Mouse (Mus musculus) MEL (cell line): Measurements from ENCODE around the gene Clk3. TPM values are rescaled to one million over a fixed set of nuclear protein-coding genes. Genes with fewer than 3 reads are reported as not detected.

Experiments used
- DNase-seq: peaks from one replicate; pipeline ENCODE4 v3.0.0; 2011; ENCODE audit warnings: low read depth, low spot score
- H3K27ac ChIP-seq: 2 replicates; pipeline ENCODE4 v1.5.1; 2012; ENCODE audit warnings: low read depth, mild to moderate bottlenecking, control low read depth, low read length, moderate library complexity; ENCODE audit not compliant: control insufficient read depth
- H3K27me3 ChIP-seq, 2 experiments: fragments of 150-350 bp in 1 of 2; sonication (generic) in 1 of 2; 2 replicates each; pipeline ENCODE4 v1.6.1; 2012; ENCODE audit warnings: low read length in 2 of 2, mild to moderate bottlenecking in 2 of 2, improper control_type of control experiment in 1 of 2, moderate library complexity in 1 of 2; ENCODE audit not compliant: insufficient read depth in 2 of 2, control insufficient read depth in 1 of 2
- H3K36me3 ChIP-seq, 2 experiments: 2 replicates each; pipeline ENCODE4 v1.6.1; 2012 to 2014; ENCODE audit warnings: low read length in 2 of 2, improper control_type of control experiment in 1 of 2, inconsistent platforms in 1 of 2, mild to moderate bottlenecking in 1 of 2; ENCODE audit not compliant: insufficient read depth in 2 of 2, control insufficient read depth in 1 of 2
- H3K4me1 ChIP-seq, 2 experiments: fragments of 150-350 bp in 1 of 2; sonication (generic) in 1 of 2; 2 replicates each; pipeline ENCODE4 v1.6.1; 2012; ENCODE audit warnings: low read length in 2 of 2, improper control_type of control experiment in 1 of 2, mild to moderate bottlenecking in 1 of 2; ENCODE audit not compliant: insufficient read depth in 2 of 2, control insufficient read depth in 1 of 2
- H3K4me3 ChIP-seq, 2 experiments: fragments of 150-350 bp in 1 of 2; sonication (generic) in 1 of 2; 2 replicates each; pipeline ENCODE4 v1.5.1; 2012; ENCODE audit warnings: low read depth in 2 of 2, low read length in 2 of 2, mild to moderate bottlenecking in 2 of 2, moderate library complexity in 2 of 2, control low read depth in 1 of 2, improper control_type of control experiment in 1 of 2; ENCODE audit not compliant: control insufficient read depth in 1 of 2, insufficient read depth in 1 of 2
- H3K79me2 ChIP-seq: 2 replicates; pipeline ENCODE4 v1.6.1; 2012; ENCODE audit warnings: mild to moderate bottlenecking, low read length, moderate library complexity; ENCODE audit not compliant: control insufficient read depth, poor library complexity, insufficient read depth
- H3K9ac ChIP-seq: 2 replicates; pipeline ENCODE4 v1.6.1; 2012; ENCODE audit warnings: low read depth, mild to moderate bottlenecking, control low read depth, low read length, moderate library complexity; ENCODE audit not compliant: control insufficient read depth, poor library complexity, severe bottlenecking
- H3K9me3 ChIP-seq: fragments of 150-350 bp; sonication (generic); replicated peaks from 2 replicates; pipeline ENCODE4 v1.6.1; 2012; ENCODE audit warnings: mild to moderate bottlenecking, low read length, improper control_type of control experiment, moderate library complexity; ENCODE audit not compliant: insufficient read depth
- BHLHE40 ChIP-seq: IDR thresholded peaks from 2 replicates; pipeline ENCODE4 v1.6.1; 2012; ENCODE audit warnings: low read depth, mild to moderate bottlenecking, inconsistent platforms, low read length, improper control_type of control experiment, borderline replicate concordance
- CHD1 ChIP-seq: IDR thresholded peaks from 2 replicates; pipeline ENCODE4 v1.6.1; 2012; ENCODE audit warnings: low read depth, mild to moderate bottlenecking, inconsistent platforms, low read length, improper control_type of control experiment
- CTCF ChIP-seq, 3 experiments: IDR thresholded peaks in 2 of 3; conservative IDR thresholded peaks in 1 of 3; 2 replicates each; pipeline ENCODE4 v1.5.1; 2011 to 2012; ENCODE audit warnings: low read length in 3 of 3, low read depth in 2 of 3, mild to moderate bottlenecking in 2 of 3, improper control_type of control experiment in 1 of 3, inconsistent platforms in 1 of 3, mixed read lengths in 1 of 3, moderate library complexity in 1 of 3; ENCODE audit not compliant: control insufficient read depth in 1 of 3, insufficient read depth in 1 of 3, poor library complexity in 1 of 3, severe bottlenecking in 1 of 3
- ELF1 ChIP-seq: IDR thresholded peaks from 2 replicates; pipeline ENCODE4 v1.6.1; 2014; ENCODE audit warnings: low read depth, mild to moderate bottlenecking, inconsistent platforms, low read length, improper control_type of control experiment, moderate library complexity
- EP300 ChIP-seq, 2 experiments: IDR thresholded peaks; 2 replicates each; pipeline ENCODE4 v1.6.1; 2011; ENCODE audit warnings: improper control_type of control experiment in 2 of 2, low read length in 2 of 2, low read depth in 1 of 2, mild to moderate bottlenecking in 1 of 2
- ETS1 ChIP-seq: IDR thresholded peaks from 2 replicates; pipeline ENCODE4 v1.6.1; 2012; ENCODE audit warnings: low read depth, mild to moderate bottlenecking, inconsistent platforms, low read length, improper control_type of control experiment, moderate library complexity
- GABPA ChIP-seq: IDR thresholded peaks from 2 replicates; pipeline ENCODE4 v1.6.1; 2012; ENCODE audit warnings: low read depth, mild to moderate bottlenecking, inconsistent platforms, low read length, improper control_type of control experiment, moderate library complexity
- JUND ChIP-seq: IDR thresholded peaks from 2 replicates; pipeline ENCODE4 v1.6.1; 2011; ENCODE audit warnings: low read depth, mild to moderate bottlenecking, improper control_type of control experiment, low read length
- MAX ChIP-seq: IDR thresholded peaks from 2 replicates; pipeline ENCODE4 v1.6.1; 2011; ENCODE audit warnings: low read length, improper control_type of control experiment
- MAZ ChIP-seq: IDR thresholded peaks from 2 replicates; pipeline ENCODE4 v1.6.1; 2012; ENCODE audit warnings: low read depth, mild to moderate bottlenecking, inconsistent platforms, low read length, improper control_type of control experiment
- MXI1 ChIP-seq: IDR thresholded peaks from 2 replicates; pipeline ENCODE4 v1.6.1; 2011; ENCODE audit warnings: mild to moderate bottlenecking, low read depth, low read length, improper control_type of control experiment
- MYB ChIP-seq: IDR thresholded peaks from 2 replicates; pipeline ENCODE4 v1.6.1; 2011; ENCODE audit warnings: mild to moderate bottlenecking, low read depth, low read length, improper control_type of control experiment
- NRF1 ChIP-seq: IDR thresholded peaks from 2 replicates; pipeline ENCODE4 v1.6.1; 2014; ENCODE audit warnings: low read depth, mild to moderate bottlenecking, inconsistent platforms, low read length, improper control_type of control experiment, moderate library complexity; ENCODE audit not compliant: poor library complexity, insufficient read depth, severe bottlenecking
- POLR2A ChIP-seq, 2 experiments: IDR thresholded peaks; 2 replicates each; pipeline ENCODE4 v1.6.1; 2011 to 2012; ENCODE audit warnings: low read length in 2 of 2, mild to moderate bottlenecking in 2 of 2, control low read depth in 1 of 2, improper control_type of control experiment in 1 of 2, low read depth in 1 of 2, moderate library complexity in 1 of 2; ENCODE audit not compliant: control insufficient read depth in 1 of 2, insufficient read depth in 1 of 2, poor library complexity in 1 of 2
- RCOR1 ChIP-seq: IDR thresholded peaks from 2 replicates; pipeline ENCODE4 v1.6.1; 2012; ENCODE audit warnings: low read depth, mild to moderate bottlenecking, inconsistent platforms, low read length, improper control_type of control experiment
- TAL1 ChIP-seq: IDR thresholded peaks from 2 replicates; pipeline ENCODE4 v1.6.1; 2012; ENCODE audit warnings: mild to moderate bottlenecking, inconsistent platforms, low read length, moderate library complexity, mixed read lengths
- TBP ChIP-seq: IDR thresholded peaks from 2 replicates; pipeline ENCODE4 v1.8.0; 2011; ENCODE audit warnings: low read depth, low read length, improper control_type of control experiment
- TCF12 ChIP-seq: IDR thresholded peaks from 2 replicates; pipeline ENCODE4 v1.6.1; 2014; ENCODE audit warnings: low read depth, mild to moderate bottlenecking, inconsistent platforms, low read length, improper control_type of control experiment, moderate library complexity
- UBTF ChIP-seq: IDR thresholded peaks from 2 replicates; pipeline ENCODE4 v1.6.1; 2012; ENCODE audit warnings: low read depth, mild to moderate bottlenecking, inconsistent platforms, low read length, improper control_type of control experiment, moderate library complexity, borderline replicate concordance; ENCODE audit not compliant: insufficient read depth
- USF2 ChIP-seq, 2 experiments: IDR thresholded peaks; 2 replicates each; pipeline ENCODE4 v1.6.1; 2011 to 2012; ENCODE audit warnings: improper control_type of control experiment in 2 of 2, low read length in 2 of 2, borderline replicate concordance in 1 of 2, inconsistent platforms in 1 of 2, low read depth in 1 of 2, mild to moderate bottlenecking in 1 of 2; ENCODE audit not compliant: insufficient read depth in 1 of 2
- ZC3H11A ChIP-seq: IDR thresholded peaks from 2 replicates; pipeline ENCODE4 v1.6.1; 2012; ENCODE audit warnings: low read depth, mild to moderate bottlenecking, inconsistent platforms, low read length, improper control_type of control experiment
- ZMIZ1 ChIP-seq: IDR thresholded peaks from 2 replicates; pipeline ENCODE4 v1.6.1; 2012; ENCODE audit warnings: low read depth, mild to moderate bottlenecking, inconsistent platforms, low read length, improper control_type of control experiment, moderate library complexity
- ZNF384 ChIP-seq: IDR thresholded peaks from 2 replicates; pipeline ENCODE4 v1.6.1; 2012; ENCODE audit warnings: low read depth, mild to moderate bottlenecking, inconsistent platforms, low read length, improper control_type of control experiment
- polyA plus RNA-seq, 2 experiments: library from polyadenylated mRNA; stranded (reverse) in 1 of 2; unstranded in 1 of 2; fragments of >175 nt in 1 of 2; fragments of >200 nt in 1 of 2; gene quantifications; 2 replicates each; pipeline versions ENCODE4 v1.2.1 to v1.2.4; 2012; ENCODE audit warnings: low replicate concordance in 2 of 2, low read depth in 1 of 2; ENCODE audit not compliant: insufficient read length in 2 of 2, insufficient read depth in 1 of 2, missing spikeins in 1 of 2
- total RNA-seq: library from RNA; depleted of rRNA; stranded (reverse); fragments of 300-350 nt; gene quantifications from 2 replicates; pipeline ENCODE4 v1.2.3, GENCODE M21; 2012; rRNA removed

Gene Clk3
- total RNA-seq (28.8 and 31.2 TPM in 2 replicates), polyA plus RNA-seq (10 to 100 TPM in 1 of 2 experiments, not detected in 1; 65.6 TPM)

DNA sequence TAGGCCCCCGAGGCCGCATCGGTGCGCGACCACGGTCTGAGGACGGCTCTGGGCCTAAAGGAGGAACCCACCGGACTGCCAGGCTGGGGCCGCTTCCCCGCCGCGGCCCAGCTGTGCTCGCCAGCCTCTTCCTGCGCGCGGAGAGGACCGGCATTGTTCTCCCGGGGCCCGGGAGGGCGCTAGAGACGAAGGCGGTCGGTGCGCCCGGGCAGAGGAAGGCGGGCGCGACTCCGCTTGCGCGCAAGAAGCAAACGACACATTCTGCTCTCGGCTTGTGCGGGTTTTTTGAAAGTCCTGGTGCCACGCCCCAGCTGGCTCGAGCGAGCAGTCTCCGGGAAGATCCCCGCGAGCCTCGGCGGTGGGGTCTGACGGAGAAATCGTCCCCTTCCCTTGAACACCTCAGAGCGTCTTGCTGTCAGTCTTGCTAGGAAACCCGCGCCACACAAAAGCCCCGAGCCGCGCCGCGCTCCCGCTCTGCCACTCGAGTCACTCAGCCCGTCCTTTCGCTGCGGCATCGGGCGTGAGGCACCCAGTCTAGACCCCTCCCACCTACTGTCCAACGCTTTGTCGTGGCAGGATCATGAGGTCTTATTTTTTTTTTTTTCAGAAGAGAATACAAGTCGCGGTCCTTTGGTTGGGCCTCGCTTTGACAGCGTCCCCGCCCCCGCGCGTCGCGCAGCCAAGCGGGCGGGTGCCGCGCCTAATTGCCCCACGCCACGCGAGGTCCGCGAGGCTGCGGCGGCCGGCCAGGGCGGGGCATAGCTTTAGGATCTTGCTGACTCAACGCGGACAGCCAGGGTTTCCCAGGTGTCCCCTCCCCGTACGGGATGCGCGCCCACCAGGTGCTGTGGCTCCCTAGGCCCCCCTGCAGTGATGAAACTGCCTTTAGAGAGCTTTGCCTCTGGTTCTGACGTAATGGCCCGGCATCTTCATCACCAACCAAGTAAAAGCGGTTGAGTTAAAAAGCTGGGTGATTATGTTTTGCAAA is at the start of gene Clk3:
Gene Clk3 (minus strand): TSS at position 497 of the 988 bp plus-strand sequence.
- Histone ChIP-seq H3K36me3 (peaks cover 3 to 29% of the 10 kb centered on the region in 2 experiments; a peak in 3 of 4 replicates), H3K9me3 (no peaks in the 10 kb centered on the region), H3K27ac (peak within 1 kb of the TSS; percentile 64)
- TF ChIP-seq NRF1: 0 out of 2 replicates have a peak, but pooled peaks have one; percentile 3
- peak; percentile 82 for TF ChIP-seq ZNF384
- TF ChIP-seq ELF1: no peak
- TF ChIP-seq ZC3H11A: no peak
- peak; percentile 13; the same call in 1 of the 2 replicates for TF ChIP-seq MXI1
- TF ChIP-seq EP300 (IDR thresholded peaks at IDR 0.05; ENCODE audit: low read depth in 1 of 2, low read length in 2 of 2): no peak
- TF ChIP-seq CTCF (IDR thresholded peaks at IDR 0.05 in 2 of 3, conservative IDR thresholded peaks at IDR 0.05 in 1 of 3; ENCODE audit: control insufficient read depth in 1 of 3, insufficient read depth in 1 of 3, low read depth in 2 of 3, low read length in 3 of 3, poor library complexity in 1 of 3, severe bottlenecking in 1 of 3): no peak
- TF ChIP-seq ZMIZ1: 0 out of 2 replicates have a peak, but pooled peaks have one; percentile 5
- TF ChIP-seq MYB: no peak
- no peak for TF ChIP-seq JUND
- TF ChIP-seq ETS1: 0 out of 2 replicates have a peak, but pooled peaks have one; percentile 13
- no peak for TF ChIP-seq MAX
- peak; percentile 10; the same call in 1 of the 2 replicates for TF ChIP-seq TCF12
- TF ChIP-seq TBP: no peak
- TF ChIP-seq USF2 (IDR thresholded peaks at IDR 0.05; ENCODE audit: borderline replicate concordance in 1 of 2, insufficient read depth in 1 of 2, low read depth in 1 of 2, low read length in 2 of 2): no peak
- no peak for TF ChIP-seq BHLHE40
- no peak for TF ChIP-seq CHD1
- no peak for TF ChIP-seq TAL1
- no peak for TF ChIP-seq GABPA
- peak in 1 of 2 experiments; percentile 37; a peak in 1 of 4 replicates for TF ChIP-seq POLR2A (IDR thresholded peaks at IDR 0.05; ENCODE audit: control insufficient read depth in 1 of 2, insufficient read depth in 1 of 2, low read depth in 1 of 2, low read length in 2 of 2, poor library complexity in 1 of 2)
- TF ChIP-seq RCOR1: no peak
- peak; percentile 80; the same call in 1 of the 2 replicates for TF ChIP-seq UBTF
- no peak for TF ChIP-seq MAZ
- TF ChIP-seq, all 39 proteins: peak for 8
- peaks cover 44% of the 10 kb centered on the region for H3K79me2 ChIP-seq
- peaks cover 9 to 41% of the 10 kb centered on the region in 2 experiments for H3K4me1 ChIP-seq
- peak within 1 kb of the TSS; percentile 96 for H3K9ac ChIP-seq
- no peak for DNase-seq
- H3K4me3 ChIP-seq: peak within 1 kb of the TSS; percentile 96 to 97
- peaks cover 0 to 1% of the 10 kb centered on the region in 2 experiments; a peak in 1 of 4 replicates for H3K27me3 ChIP-seq
